ENCODE assay signal across 15 mouse cellular contexts in the genomic region with DNA sequence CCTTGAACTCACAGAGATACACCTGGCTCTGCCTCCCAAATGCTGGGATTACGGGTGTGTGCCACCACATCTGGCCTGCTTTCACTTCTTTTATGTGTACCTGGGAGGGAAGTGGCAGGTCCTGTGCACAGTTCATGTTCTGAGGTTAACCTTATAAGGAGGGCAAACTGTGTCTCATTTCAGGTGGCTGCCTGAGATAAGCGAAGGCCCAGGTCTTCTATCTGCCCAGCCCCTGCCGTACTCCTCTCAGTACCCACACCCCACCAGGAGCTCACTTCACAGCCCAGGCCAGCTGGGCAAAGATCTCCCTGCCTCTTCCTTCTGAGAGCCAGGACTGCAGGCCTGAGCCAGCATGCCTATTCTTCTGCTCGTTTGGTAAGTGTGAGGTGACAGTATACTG. TPM values are rescaled to one million over a fixed set of nuclear protein-coding genes. Genes with fewer than 3 reads are reported as not detected.
DNase-seq lines count a peak whose midpoint lies in the region; ATAC-seq and TF ChIP-seq lines count a peak whose summit lies in the region.
"Had no signal": no experiment of that assay in that cellular context is flagged by ENCODE, and none has a peak within 500 bp of the region (broad histone marks: within the 10 kb centered on the region; RNA-seq: fewer than 3 reads in every experiment).

No protein-coding gene starts in this region.

- peaks cover 45% of the 10 kb centered on the region for H3K4me1 ChIP-seq in midbrain, embryonic 10.5 days
- H3K4me1 ChIP-seq in midbrain, embryonic 11.5 days (ENCODE audit: control insufficient read depth, insufficient read depth, low read length), result no peaks in the 10 kb centered on the region
- peaks cover 71% of the 10 kb centered on the region for H3K4me1 ChIP-seq in stomach, embryonic 15.5 days
- H3K4me1 ChIP-seq in heart, adult 2 months (ENCODE audit: control insufficient read depth, insufficient read depth, low read length), result peaks cover 7% of the 10 kb centered on the region

- TF ChIP-seq CTCF in heart, adult 2 months (IDR thresholded peaks at IDR 0.05), result no peak

- 0 out of 2 replicates have a peak overlapping the region, but pooled peaks have one; percentile 23 for H3K27ac ChIP-seq in midbrain, embryonic 10.5 days (replicated peaks)
- no peak overlapping the region for H3K27ac ChIP-seq in midbrain, embryonic 11.5 days (ENCODE audit: low read depth, low read length)
- H3K27ac ChIP-seq in stomach, embryonic 15.5 days, result peak overlapping the region; percentile 80
- H3K27ac ChIP-seq in heart, adult 2 months, result no peak overlapping the region
- H3K27ac ChIP-seq: embryonic facial prominence, embryonic 13.5 days; limb, embryonic 12.5 days had no signal

- peaks cover 18% of the 10 kb centered on the region for H3K36me3 ChIP-seq in midbrain, embryonic 10.5 days
- H3K36me3 ChIP-seq in midbrain, embryonic 11.5 days (ENCODE audit: control insufficient read depth, insufficient read depth, low read length), result no peaks in the 10 kb centered on the region
- H3K36me3 ChIP-seq in stomach, embryonic 15.5 days, result no peaks in the 10 kb centered on the region
- no peaks in the 10 kb centered on the region for H3K36me3 ChIP-seq in heart, adult 2 months (ENCODE audit: control insufficient read depth, insufficient read depth, low read length)
- H3K36me3 ChIP-seq: embryonic facial prominence, embryonic 13.5 days had no signal

- WGBS in midbrain, embryonic 10.5 days, result 82% methylated on average over 4 of the region's 4 CpGs
- WGBS in midbrain, embryonic 11.5 days, result 85% methylated on average over 4 of the region's 4 CpGs
- 69% methylated on average over 4 of the region's 4 CpGs for WGBS in stomach, embryonic 15.5 days
- WGBS in heart, adult 2 months, result 84% methylated on average over 4 of the region's 4 CpGs

- no peaks in the 10 kb centered on the region for H3K79me2 ChIP-seq in heart, adult 2 months (replicated peaks; ENCODE audit: control insufficient read depth, insufficient read depth, low read length)

- no peaks in the 10 kb centered on the region for H3K27me3 ChIP-seq in midbrain, embryonic 10.5 days (ENCODE audit: low read depth, poor library complexity, severe bottlenecking)
- H3K27me3 ChIP-seq in midbrain, embryonic 11.5 days (ENCODE audit: control insufficient read depth, insufficient read depth, low read length), result no peaks in the 10 kb centered on the region
- no peaks in the 10 kb centered on the region for H3K27me3 ChIP-seq in stomach, embryonic 15.5 days (replicated peaks)
- no peaks in the 10 kb centered on the region for H3K27me3 ChIP-seq in heart, adult 2 months (ENCODE audit: control insufficient read depth, insufficient read depth, low read length)
- H3K27me3 ChIP-seq: embryonic facial prominence, embryonic 13.5 days; limb, embryonic 12.5 days had no signal

- TF ChIP-seq POLR2A in heart, adult 2 months (IDR thresholded peaks at IDR 0.05; ENCODE audit: insufficient read depth, low read depth, low read length), result no peak

- TF ChIP-seq EP300 in heart, adult 2 months (IDR thresholded peaks at IDR 0.05; ENCODE audit: insufficient read depth, low read depth, low read length), result no peak

- H3K4me3 ChIP-seq in midbrain, embryonic 10.5 days, result no peak overlapping the region
- no peak overlapping the region for H3K4me3 ChIP-seq in midbrain, embryonic 11.5 days (ENCODE audit: low read depth, low read length)
- H3K4me3 ChIP-seq in stomach, embryonic 15.5 days (replicated peaks), result no peak overlapping the region
- H3K4me3 ChIP-seq in heart, adult 2 months, result no peak overlapping the region
- H3K4me3 ChIP-seq: embryonic facial prominence, embryonic 13.5 days; limb, embryonic 12.5 days had no signal

- H3K4me2 ChIP-seq in midbrain, embryonic 11.5 days, result no peak overlapping the region
- no peak overlapping the region for H3K4me2 ChIP-seq in stomach, embryonic 15.5 days
- H3K4me2 ChIP-seq: embryonic facial prominence, embryonic 13.5 days; limb, embryonic 12.5 days had no signal

- no peak for ATAC-seq in midbrain, embryonic 11.5 days (ENCODE audit: low FRiP score)
- ATAC-seq in common myeloid progenitor, adult 5-6 weeks (replicated peaks; ENCODE audit: low read depth, poor library complexity, severe bottlenecking), result peak; percentile 34; the same call in 1 of the 2 replicates
- peak; percentile 68 for ATAC-seq in stomach, embryonic 15.5 days (ENCODE audit: insufficient read depth, low FRiP score, low read depth)

- intact Hi-C loops in heart, adult 2 months (cut with DNase I), result no loop called here

- no peaks in the 10 kb centered on the region for H3K9me3 ChIP-seq in midbrain, embryonic 10.5 days (replicated peaks)
- H3K9me3 ChIP-seq in midbrain, embryonic 11.5 days (ENCODE audit: control insufficient read depth, low read length), result no peaks in the 10 kb centered on the region
- H3K9me3 ChIP-seq in stomach, embryonic 15.5 days, result no peaks in the 10 kb centered on the region
- H3K9me3 ChIP-seq: embryonic facial prominence, embryonic 13.5 days; limb, embryonic 12.5 days had no signal

- H3K9ac ChIP-seq in midbrain, embryonic 11.5 days (ENCODE audit: low read length), result no peak overlapping the region
- H3K9ac ChIP-seq in stomach, embryonic 15.5 days, result no peak overlapping the region
- no peak overlapping the region for H3K9ac ChIP-seq in heart, adult 2 months (ENCODE audit: low read depth, low read length)
- H3K9ac ChIP-seq: limb, embryonic 12.5 days had no signal

- no peak for DNase-seq in midbrain, embryonic 10.5 days (ENCODE audit: low spot score)
- DNase-seq in midbrain, embryonic 11.5 days (ENCODE audit: low spot score, missing footprints), result no peak
- peak; percentile 87 for DNase-seq in liver
- no peak for DNase-seq in heart, adult 2 months
- no peak for DNase-seq in cerebellum, adult 11-12 months
- DNase-seq: cerebellum, adult 9-11 months; kidney, adult 8-10 months; layer of hippocampus, postnatal 36 days had no signal

RNA-seq across cellular contexts. Expression of gene Samd4b, which starts 16.2 kb away (rescaled TPM):
- 29.2 and 30.5 TPM in 2 replicates for polyA plus RNA-seq in midbrain, embryonic 10.5 days (2016; fragmentation: Nextera tagmentation; extraction: Ambion mirVana)
- 23.8 and 27.8 TPM in 2 replicates for polyA plus RNA-seq in midbrain, embryonic 11.5 days (2014; fragmentation: Nextera tagmentation; extraction: Ambion mirVana)
- 4.6 and 5.4 TPM in 2 replicates for total RNA-seq in common myeloid progenitor, adult 5-6 weeks (2017)
- polyA plus RNA-seq in stomach, embryonic 15.5 days (2015; fragmentation: Nextera tagmentation; extraction: Ambion mirVana), result 18.5 and 22.1 TPM in 2 replicates
- 10 to 100 TPM; 21.9 to 22.4 TPM for total RNA-seq in heart, adult 2 months (2021)
- polyA plus RNA-seq in heart, adult 2 months (2012; rRNA removed), result 38.8 and 46.1 TPM in 2 replicates

RNA-seq across cellular contexts. Expression of gene Pak4, which starts 16.3 kb away (rescaled TPM):
- polyA plus RNA-seq in midbrain, embryonic 10.5 days (2016; fragmentation: Nextera tagmentation; extraction: Ambion mirVana), result 60.9 and 66.4 TPM in 2 replicates
- 29.6 and 32.5 TPM in 2 replicates for polyA plus RNA-seq in midbrain, embryonic 11.5 days (2014; fragmentation: Nextera tagmentation; extraction: Ambion mirVana)
- 5.9 and 7.5 TPM in 2 replicates for total RNA-seq in common myeloid progenitor, adult 5-6 weeks (2017)
- polyA plus RNA-seq in stomach, embryonic 15.5 days (2015; fragmentation: Nextera tagmentation; extraction: Ambion mirVana), result 50.2 and 56.0 TPM in 2 replicates
- 1 to 10 TPM; 8.8 to 9.4 TPM for total RNA-seq in heart, adult 2 months (2021)
- polyA plus RNA-seq in heart, adult 2 months (2012; rRNA removed), result 6.4 and 7.6 TPM in 2 replicates

RNA-seq across cellular contexts. Expression of gene Nccrp1, which starts 34.7 kb away (rescaled TPM):
- 0.14 and 0.20 TPM in 2 replicates for polyA plus RNA-seq in midbrain, embryonic 10.5 days (2016; fragmentation: Nextera tagmentation; extraction: Ambion mirVana)
- not detected in 2 replicates for polyA plus RNA-seq in midbrain, embryonic 11.5 days (2014; fragmentation: Nextera tagmentation; extraction: Ambion mirVana)
- 0.09 TPM in 1 of 2 replicates, not detected in the other for total RNA-seq in common myeloid progenitor, adult 5-6 weeks (2017)
- 2.4 and 6.1 TPM in 2 replicates for polyA plus RNA-seq in stomach, embryonic 15.5 days (2015; fragmentation: Nextera tagmentation; extraction: Ambion mirVana)
- not detected for total RNA-seq in heart, adult 2 months (2021)
- not detected in 2 replicates for polyA plus RNA-seq in heart, adult 2 months (2012; rRNA removed)
- total RNA-seq: granulocyte monocyte progenitor cell, adult 5-6 weeks had no signal
- polyA plus RNA-seq: hindbrain, embryonic 11.5 days; limb, embryonic 12.5 days had no signal

RNA-seq across cellular contexts. Expression of gene Sycn, which starts 41.0 kb away (rescaled TPM):
- not detected in 2 replicates for polyA plus RNA-seq in midbrain, embryonic 10.5 days (2016; fragmentation: Nextera tagmentation; extraction: Ambion mirVana)
- not detected in 2 replicates for polyA plus RNA-seq in midbrain, embryonic 11.5 days (2014; fragmentation: Nextera tagmentation; extraction: Ambion mirVana)
- total RNA-seq in common myeloid progenitor, adult 5-6 weeks (2017), result not detected in 2 replicates
- 103 and 114 TPM in 2 replicates for polyA plus RNA-seq in stomach, embryonic 15.5 days (2015; fragmentation: Nextera tagmentation; extraction: Ambion mirVana)
- not detected for total RNA-seq in heart, adult 2 months (2021)
- polyA plus RNA-seq in heart, adult 2 months (2012; rRNA removed), result not detected in 2 replicates
- total RNA-seq: granulocyte monocyte progenitor cell, adult 5-6 weeks; layer of hippocampus, postnatal 36 days had no signal
- polyA plus RNA-seq: embryonic facial prominence, embryonic 13.5 days; hindbrain, embryonic 11.5 days; limb, embryonic 12.5 days; urinary bladder, adult 2 months had no signal

RNA-seq across cellular contexts. Expression of gene Acp7, which starts 49.4 kb away (rescaled TPM):
- polyA plus RNA-seq in midbrain, embryonic 10.5 days (2016; fragmentation: Nextera tagmentation; extraction: Ambion mirVana), result not detected in 2 replicates
- polyA plus RNA-seq in midbrain, embryonic 11.5 days (2014; fragmentation: Nextera tagmentation; extraction: Ambion mirVana), result not detected in 2 replicates
- not detected in 2 replicates for total RNA-seq in common myeloid progenitor, adult 5-6 weeks (2017)
- 0.08 TPM in 1 of 2 replicates, not detected in the other for polyA plus RNA-seq in stomach, embryonic 15.5 days (2015; fragmentation: Nextera tagmentation; extraction: Ambion mirVana)
- not detected for total RNA-seq in heart, adult 2 months (2021)
- polyA plus RNA-seq in heart, adult 2 months (2012; rRNA removed), result 0.49 TPM in 1 of 2 replicates, not detected in the other
- total RNA-seq: granulocyte monocyte progenitor cell, adult 5-6 weeks had no signal
- polyA plus RNA-seq: embryonic facial prominence, embryonic 13.5 days; hindbrain, embryonic 11.5 days; limb, embryonic 12.5 days; urinary bladder, adult 2 months had no signal

Comparison
In these comparisons a context has a peak if more than half of its experiments do, and no peak if none do; other contexts are left out.
1. H3K27ac ChIP-seq: peak in midbrain, embryonic 10.5 days (single experiment) and stomach, embryonic 15.5 days (single experiment); none in midbrain, embryonic 11.5 days (single experiment) and heart, adult 2 months (single experiment).